Mouse (Mus musculus) erythroblast, embryonic 14.5 days (primary cell): ENCODE measurements around the gene Cyp4f37. TPM values are rescaled to one million over a fixed set of nuclear protein-coding genes. Genes with fewer than 3 reads are reported as not detected.

Source experiments
- H3K27me3 ChIP-seq: 2 replicates; pipeline ENCODE4 v1.6.1; 2012; ENCODE audit warnings: inconsistent platforms; ENCODE audit not compliant: control insufficient read depth
- H3K36me3 ChIP-seq: 2 replicates; pipeline ENCODE4 v1.6.1; 2012; ENCODE audit warnings: mild to moderate bottlenecking, inconsistent platforms; ENCODE audit not compliant: control insufficient read depth
- H3K4me1 ChIP-seq: 2 replicates; pipeline ENCODE4 v1.6.1; 2012; ENCODE audit warnings: inconsistent platforms; ENCODE audit not compliant: control insufficient read depth
- H3K4me3 ChIP-seq: replicated peaks from 2 replicates; pipeline ENCODE3; 2012; ENCODE audit warnings: moderate library complexity, mild to moderate bottlenecking, inconsistent platforms
- H3K9me3 ChIP-seq: 2 replicates; pipeline ENCODE4 v1.6.1; 2012; ENCODE audit warnings: low read length, inconsistent platforms, mixed read lengths; ENCODE audit not compliant: control insufficient read depth
- GATA1 ChIP-seq: IDR thresholded peaks from 2 replicates; pipeline ENCODE4 v1.6.1; 2012; ENCODE audit warnings: low read length, inconsistent platforms, mixed read lengths
- TAL1 ChIP-seq: IDR thresholded peaks from 3 replicates; pipeline ENCODE4 v1.6.1; 2012; ENCODE audit warnings: low read length, inconsistent platforms, mixed read lengths
- polyA plus RNA-seq: library from polyadenylated mRNA; stranded (reverse); fragments of >175 nt; gene quantifications from 2 replicates; pipeline ENCODE4 v1.2.3, GENCODE M21; 2012

Gene Cyp4f37
- polyA plus RNA-seq, 1 experiment, result not detected

DNA sequence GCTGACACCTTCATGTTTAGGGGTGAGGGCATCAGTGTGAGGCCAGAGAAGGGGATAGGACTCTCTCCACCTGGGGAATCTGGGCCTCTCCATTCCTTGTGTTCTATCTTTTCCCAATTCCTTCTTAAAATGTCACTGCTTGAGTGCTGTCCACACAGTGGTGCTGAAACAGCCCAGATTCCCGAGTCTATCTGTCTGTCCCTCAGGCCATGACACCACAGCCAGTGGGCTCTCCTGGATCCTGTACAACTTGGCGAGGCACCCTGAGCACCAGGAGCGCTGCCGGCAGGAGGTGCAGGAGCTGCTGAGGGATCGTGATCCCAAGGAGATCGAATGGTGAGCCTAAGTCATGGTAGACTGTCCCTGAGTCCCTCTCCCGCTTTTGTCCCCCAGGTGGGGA lies 52.9 kb downstream of the Cyp4f37 start:
- Histone ChIP-seq H3K27me3 (no peaks in the 10 kb centered on the region), H3K36me3 (no peaks in the 10 kb centered on the region)
- no peak for TF ChIP-seq GATA1

DNA sequence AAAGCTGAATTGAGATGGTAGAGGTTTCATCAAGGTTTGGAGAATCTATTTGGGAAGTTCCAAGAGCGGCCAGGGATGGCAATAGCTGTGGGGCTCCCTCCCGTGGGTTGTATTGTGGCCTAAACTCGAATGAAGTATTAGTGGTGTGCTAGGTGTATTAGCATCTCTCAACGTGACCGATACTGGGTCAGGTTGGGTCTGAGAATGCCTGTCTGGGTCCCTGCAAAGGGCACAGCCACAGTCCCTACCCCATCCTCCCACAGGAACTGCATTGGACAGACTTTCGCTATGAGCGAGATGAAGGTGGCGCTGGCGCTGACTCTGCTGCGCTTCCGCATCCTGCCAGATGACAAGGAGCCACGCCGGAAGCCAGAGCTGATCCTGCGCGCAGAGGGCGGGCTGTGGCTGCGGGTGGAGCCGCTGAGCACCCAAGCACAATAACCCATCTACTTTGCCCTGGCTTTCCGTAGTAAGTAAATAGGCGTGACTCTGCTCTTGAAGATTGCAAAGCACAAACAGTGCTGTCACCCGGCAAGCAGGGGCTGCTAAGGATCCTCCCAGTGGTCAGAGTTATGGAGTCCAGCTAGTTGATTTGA lies 55.0 kb downstream of the Cyp4f37 start:
- Histone ChIP-seq H3K36me3 (no peaks in the 10 kb centered on the region), H3K9me3 (no peaks in the 10 kb centered on the region; the same call in 1 of the 2 replicates), H3K4me1 (no peaks in the 10 kb centered on the region), H3K27me3 (no peaks in the 10 kb centered on the region), H3K4me3 (no peak overlapping the region)
- TF ChIP-seq GATA1, result no peak
- TF ChIP-seq TAL1, result no peak

More for the DNA sequence above, 52.9 kb downstream of the Cyp4f37 start:
- H3K9me3 ChIP-seq, result no peaks in the 10 kb centered on the region; the same call in 1 of the 2 replicates
- no peaks in the 10 kb centered on the region for H3K4me1 ChIP-seq
- no peak overlapping the region for H3K4me3 ChIP-seq

DNA sequence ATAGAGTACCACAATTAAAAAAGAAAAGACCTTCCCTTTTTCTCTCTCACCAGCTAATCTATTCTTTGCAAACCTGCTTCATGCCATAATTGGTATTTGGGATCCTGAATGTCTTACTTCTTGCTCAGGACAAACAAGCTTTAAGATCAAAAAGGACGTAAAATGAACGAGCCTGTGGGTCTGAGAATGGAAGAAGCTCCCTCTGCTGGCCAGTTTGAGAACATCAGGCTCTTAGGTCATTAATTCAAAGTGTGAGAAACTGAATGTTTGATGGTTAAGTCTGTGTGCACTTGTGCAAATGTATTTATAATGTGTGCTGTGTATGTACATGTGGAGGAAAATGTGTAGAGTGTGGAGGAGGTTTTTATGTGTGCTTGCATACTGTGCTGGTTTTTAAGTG lies 59.3 kb downstream of the Cyp4f37 start:
- H3K4me1 ChIP-seq, result no peaks in the 10 kb centered on the region
- TF ChIP-seq TAL1 (no peak), GATA1 (no peak)
- H3K4me3 ChIP-seq, result no peak overlapping the region
- no peaks in the 10 kb centered on the region; the same call in 1 of the 2 replicates for H3K9me3 ChIP-seq
- no peaks in the 10 kb centered on the region for H3K27me3 ChIP-seq
- no peaks in the 10 kb centered on the region for H3K36me3 ChIP-seq

DNA sequence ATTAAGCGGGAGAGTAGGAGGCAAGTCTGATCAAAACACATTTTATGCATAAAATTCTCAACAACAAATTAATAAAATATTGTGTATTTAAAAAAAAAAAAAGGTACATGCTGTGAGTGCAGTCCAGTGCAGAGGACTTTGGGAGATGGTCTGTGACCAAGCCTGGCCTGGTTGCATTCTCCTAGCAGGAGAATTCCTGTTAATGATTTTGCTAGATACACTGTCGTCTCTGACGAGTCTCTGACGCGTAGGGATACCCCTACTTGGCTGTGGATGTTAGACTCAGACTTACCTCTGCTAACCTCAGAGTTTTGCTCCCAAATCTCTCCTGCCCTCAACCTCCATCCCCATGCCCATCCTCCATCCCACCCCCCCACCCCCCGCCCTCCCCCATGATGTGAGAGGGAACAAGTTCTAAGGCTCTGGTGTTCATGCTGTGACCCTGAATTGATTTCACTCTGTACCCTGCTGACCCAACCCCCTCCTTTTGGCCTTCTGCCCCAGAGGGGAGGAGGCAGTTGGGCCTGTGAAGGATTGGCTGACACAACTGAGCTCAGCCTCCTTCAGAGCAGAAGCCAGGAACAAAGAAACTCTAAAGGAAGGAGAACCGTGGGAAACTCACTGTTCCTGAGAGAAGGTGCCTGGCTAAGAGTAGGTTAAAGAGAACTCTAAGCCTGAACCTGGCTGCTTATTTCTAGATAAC lies 64.1 kb downstream of the Cyp4f37 start, which contains the start of gene Cyp4f15:
Gene Cyp4f15 (plus strand): TSS at position 580 of the 703 bp plus-strand sequence.
- Histone ChIP-seq H3K36me3 (no peaks in the 10 kb centered on the region), H3K4me1 (no peaks in the 10 kb centered on the region), H3K4me3 (peak within 1 kb of the TSS; percentile 12), H3K9me3 (no peaks in the 10 kb centered on the region), H3K27me3 (no peaks in the 10 kb centered on the region)
- TF ChIP-seq GATA1 (no peak), TAL1 (no peak)

Other genes starting within 250 kb of the Cyp4f37 start
- gene Wiz, start 231.9 kb upstream of the Cyp4f37 start, polyA plus RNA-seq, result 2.2 and 2.5 TPM in 2 replicates
- 0.17 and 0.24 TPM in 2 replicates for gene Rasal3, start 217.7 kb upstream of the Cyp4f37 start, polyA plus RNA-seq
- 0.03 TPM in 1 of 2 replicates, not detected in the other for gene Pglyrp2, start 197.1 kb upstream of the Cyp4f37 start, polyA plus RNA-seq
- gene Cyp4f39, start 168.6 kb upstream of the Cyp4f37 start, polyA plus RNA-seq, result 0.03 TPM in 2 replicates
- not detected in 2 replicates for gene Cyp4f17, start 115.3 kb upstream of the Cyp4f37 start, polyA plus RNA-seq
- 0.02 TPM in 1 of 2 replicates, not detected in the other for gene Cyp4f16, start 84.8 kb upstream of the Cyp4f37 start, polyA plus RNA-seq
- not detected in 2 replicates for gene Cyp4f40, start 37.6 kb downstream of the Cyp4f37 start, polyA plus RNA-seq
- gene Cyp4f15, start 64.3 kb downstream of the Cyp4f37 start, polyA plus RNA-seq, result not detected in 2 replicates
- 0.02 and 0.04 TPM in 2 replicates for gene Zfp871, start 167.0 kb downstream of the Cyp4f37 start, polyA plus RNA-seq
- not detected in 2 replicates for gene Zfp811, start 188.6 kb downstream of the Cyp4f37 start, polyA plus RNA-seq
- not detected in 2 replicates for gene Zfp799, start 209.0 kb downstream of the Cyp4f37 start, polyA plus RNA-seq